Mouse (Mus musculus) liver, adult (tissue): Measurements from ENCODE around the gene Kcna7.

Source experiments
- GATA4 ChIP-seq: IDR thresholded peaks from 2 replicates; pipeline ENCODE4 v1.6.1; 2014; ENCODE audit warnings: mild to moderate bottlenecking, low read length; ENCODE audit not compliant: insufficient replicate concordance

Gene Kcna7

GRCm38 (mm10) chr7:45405091-45406075 is at the start of gene Kcna7:
Kcna7 (plus strand) TSS chr7:45405653.
- TF ChIP-seq GATA4 = no peak

GRCm38 (mm10) chr7:45356087-45356486 is 49.4 kb upstream of the Kcna7 start:
- TF ChIP-seq GATA4 = no peak

- TF ChIP-seq GATA4 = no peak
These were observed 44.9 kb upstream of the Kcna7 start for GRCm38 (mm10) chr7:45360404-45361125.

GRCm38 (mm10) chr7:45361243-45361804 is 44.1 kb upstream of the Kcna7 start:
- no peak for TF ChIP-seq GATA4

- TF ChIP-seq GATA4 = no peak
These were observed 42.7 kb upstream of the Kcna7 start for GRCm38 (mm10) chr7:45362801-45363200.

GRCm38 (mm10) chr7:45363983-45364382 is 41.5 kb upstream of the Kcna7 start:
- no peak for TF ChIP-seq GATA4

GRCm38 (mm10) chr7:45365742-45366651 is 39.5 kb upstream of the Kcna7 start:
- no peak for TF ChIP-seq GATA4

GRCm38 (mm10) chr7:45366652-45367019 is 38.8 kb upstream of the Kcna7 start, which contains the start of gene Ppfia3:
Ppfia3 (minus strand) TSS chr7:45367019.
- TF ChIP-seq GATA4 = no peak

GRCm38 (mm10) chr7:45367020-45367880 is 38.2 kb upstream of the Kcna7 start:
- no peak for TF ChIP-seq GATA4

GRCm38 (mm10) chr7:45368178-45368577 is 37.3 kb upstream of the Kcna7 start:
- no peak for TF ChIP-seq GATA4

- no peak for TF ChIP-seq GATA4
These were observed 36.3 kb upstream of the Kcna7 start for GRCm38 (mm10) chr7:45369022-45369745.

GRCm38 (mm10) chr7:45369836-45370474 is 35.5 kb upstream of the Kcna7 start:
- no peak for TF ChIP-seq GATA4
